Mouse (Mus musculus) ES-Bruce4 (cell line): ENCODE results near the gene Uaca.

ENCODE experiments used
- CTCF ChIP-seq: IDR thresholded peaks from one replicate; pipeline ENCODE4 v1.8.1; 2011; ENCODE audit warnings: low read depth, low read length
- EP300 ChIP-seq: IDR thresholded peaks from 2 replicates; pipeline ENCODE4 v1.6.1; 2011; ENCODE audit warnings: low read depth, low read length; ENCODE audit not compliant: insufficient read depth

- TF ChIP-seq CTCF (no peak), EP300 (no peak)
Observed at GRCm38 (mm10) chr9:60848730-60849129, 54.4 kb downstream of the Uaca start.
